Mouse (Mus musculus): Measurements from ENCODE around the gene Commd7.

Gene Commd7

GRCm38 (mm10) chr2:153618889-153619288 lies 13.7 kb downstream of the Commd7 start:
- no peak for DNase-seq

- DNase-seq = no peak
Observed at GRCm38 (mm10) chr2:153618439-153618838, 14.1 kb downstream of the Commd7 start.

DNA sequence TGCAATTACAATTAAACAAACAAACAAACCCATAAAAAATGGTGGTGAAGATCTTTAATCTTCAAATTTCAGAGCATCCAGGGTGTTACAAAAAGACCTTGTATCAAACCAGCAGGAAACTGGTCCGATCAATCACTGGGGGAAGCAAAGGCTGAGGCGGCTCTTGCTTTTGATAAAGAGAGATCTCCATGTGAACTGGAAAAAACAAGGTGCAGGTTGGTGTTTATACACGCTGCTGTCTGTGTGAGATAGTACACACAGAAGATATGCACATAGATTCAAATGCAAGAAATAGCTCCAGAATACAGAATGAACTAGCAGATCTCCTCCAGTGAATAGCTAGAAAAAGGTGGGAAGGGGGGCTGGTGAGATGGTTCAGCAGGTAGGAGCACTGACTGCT lies 15.7 kb downstream of the Commd7 start:
- no peak for DNase-seq

DNA sequence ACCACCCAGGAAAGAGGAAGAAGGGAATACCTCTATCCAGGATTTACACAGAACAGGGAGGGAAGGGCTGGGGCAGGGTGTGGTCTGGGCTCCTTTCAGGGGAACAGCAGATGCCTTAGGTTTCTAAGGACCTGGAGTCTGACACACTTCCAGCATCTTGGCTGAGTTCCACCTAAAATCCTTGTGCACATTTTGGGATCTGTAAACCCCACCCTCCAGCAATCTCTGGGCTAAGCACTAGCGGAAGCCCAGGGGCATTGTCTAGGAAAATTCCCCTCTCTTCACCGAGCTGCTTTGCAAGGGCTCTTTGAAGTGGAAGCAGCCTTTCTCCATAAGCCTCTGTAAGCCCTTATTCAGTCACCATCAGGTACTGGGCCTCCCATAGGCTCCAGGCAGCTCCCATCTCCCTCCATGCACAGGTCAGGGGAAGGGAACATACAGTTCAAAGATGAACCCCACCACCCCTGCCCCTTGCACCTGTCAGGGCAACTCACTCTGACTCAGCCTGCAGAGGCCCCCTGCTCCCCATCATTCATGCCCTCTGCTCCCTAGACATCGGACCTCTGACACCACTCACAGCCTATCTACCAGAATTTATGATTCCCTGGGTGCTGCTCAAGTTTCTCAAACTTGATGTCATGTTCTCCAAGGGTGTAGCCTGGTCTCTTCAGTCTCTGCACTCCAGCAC lies 19.8 kb downstream of the Commd7 start:
- no peak for DNase-seq

- DNase-seq = no peak
Observed at GRCm38 (mm10) chr2:153611743-153612142, 20.8 kb downstream of the Commd7 start.

- DNase-seq = no peak
Observed at GRCm38 (mm10) chr2:153611241-153611630, 21.3 kb downstream of the Commd7 start.

DNA sequence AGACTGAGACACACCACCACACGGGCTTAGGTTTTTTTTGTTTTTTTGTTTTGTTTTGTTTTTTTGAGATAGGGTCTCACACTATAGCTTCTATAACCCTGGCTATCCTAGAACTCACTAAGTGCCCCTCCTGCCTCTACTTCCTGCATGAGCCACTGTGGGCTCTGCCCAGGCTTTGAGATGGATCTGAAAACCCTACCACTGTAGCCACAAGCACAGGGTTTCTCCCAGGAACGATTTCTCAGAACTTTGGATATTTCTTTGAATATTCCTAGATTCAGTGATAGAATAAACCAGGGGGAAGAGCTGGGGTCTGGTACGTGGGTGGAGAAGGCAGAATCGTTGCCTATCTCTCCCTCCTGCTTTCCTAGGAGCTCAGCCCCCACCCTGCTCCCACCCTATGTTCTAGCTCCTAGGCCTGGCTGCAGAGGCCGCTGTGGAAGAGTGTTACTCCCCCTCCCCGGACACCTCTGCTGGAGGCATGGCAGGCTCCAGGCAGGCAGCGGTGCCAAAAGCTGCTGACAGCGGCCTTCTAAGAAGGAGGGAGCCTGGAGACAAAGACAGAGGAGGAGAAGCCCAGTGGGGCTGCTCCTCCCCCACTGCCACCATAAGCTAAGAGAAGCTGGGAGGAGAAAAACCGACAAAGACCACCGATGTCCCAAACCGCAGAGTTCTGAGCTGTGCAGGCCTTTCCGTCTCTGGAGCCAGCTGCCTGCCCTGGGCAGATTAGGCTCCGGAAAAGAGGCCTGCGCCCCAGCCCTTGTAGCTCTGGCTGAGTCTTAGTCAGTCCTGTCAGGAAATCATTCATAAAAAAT lies 21.9 kb downstream of the Commd7 start:
- DNase-seq = peak; percentile 46

GRCm38 (mm10) chr2:153609548-153609947 lies 23.0 kb downstream of the Commd7 start:
- peak; percentile 84 for DNase-seq

- DNase-seq = no peak
Observed at GRCm38 (mm10) chr2:153609058-153609457, 23.5 kb downstream of the Commd7 start.

- no peak for DNase-seq
Observed at GRCm38 (mm10) chr2:153607870-153608515, 24.6 kb downstream of the Commd7 start.

DNA sequence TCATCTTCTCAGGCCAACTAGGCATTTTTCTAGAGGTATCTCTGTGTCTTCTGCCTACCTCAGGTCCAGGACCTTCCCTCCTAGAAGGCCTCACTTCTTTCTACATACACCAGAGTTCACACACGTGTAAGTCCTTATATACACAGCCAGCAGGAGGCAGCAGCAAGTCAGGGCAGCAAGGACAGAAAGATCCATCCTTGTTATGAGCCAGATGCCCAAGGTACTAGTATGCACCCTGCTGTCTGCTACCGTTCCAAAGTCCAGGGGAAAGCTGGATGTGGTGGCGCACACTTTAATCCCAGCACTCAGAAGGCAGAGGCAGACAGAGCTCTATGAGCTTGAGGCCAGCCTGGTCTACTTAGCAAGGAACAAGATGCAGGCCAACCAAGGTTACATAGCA lies 26.2 kb downstream of the Commd7 start:
- DNase-seq = no peak

DNA sequence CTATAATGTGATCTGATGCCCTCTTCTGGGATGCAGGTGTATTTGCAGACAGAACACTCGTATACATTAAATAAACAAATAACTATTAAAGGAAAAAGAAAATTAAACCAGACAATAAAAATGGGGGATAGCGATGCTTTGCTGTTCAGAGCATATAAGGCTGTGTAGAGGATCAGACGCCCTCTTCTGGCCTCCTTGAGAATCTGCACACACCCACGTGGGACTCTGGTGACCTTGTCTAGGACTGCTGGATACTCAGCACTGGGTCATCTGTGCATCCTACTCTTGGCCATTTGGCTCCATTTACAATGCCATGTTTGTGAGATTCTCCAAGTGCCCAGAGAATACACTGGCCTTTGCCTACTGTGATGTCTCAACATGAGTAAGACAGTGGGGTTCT lies 28.9 kb downstream of the Commd7 start:
- no peak for DNase-seq

- no peak for DNase-seq
Observed at GRCm38 (mm10) chr2:153600667-153601648, 31.6 kb downstream of the Commd7 start.

DNA sequence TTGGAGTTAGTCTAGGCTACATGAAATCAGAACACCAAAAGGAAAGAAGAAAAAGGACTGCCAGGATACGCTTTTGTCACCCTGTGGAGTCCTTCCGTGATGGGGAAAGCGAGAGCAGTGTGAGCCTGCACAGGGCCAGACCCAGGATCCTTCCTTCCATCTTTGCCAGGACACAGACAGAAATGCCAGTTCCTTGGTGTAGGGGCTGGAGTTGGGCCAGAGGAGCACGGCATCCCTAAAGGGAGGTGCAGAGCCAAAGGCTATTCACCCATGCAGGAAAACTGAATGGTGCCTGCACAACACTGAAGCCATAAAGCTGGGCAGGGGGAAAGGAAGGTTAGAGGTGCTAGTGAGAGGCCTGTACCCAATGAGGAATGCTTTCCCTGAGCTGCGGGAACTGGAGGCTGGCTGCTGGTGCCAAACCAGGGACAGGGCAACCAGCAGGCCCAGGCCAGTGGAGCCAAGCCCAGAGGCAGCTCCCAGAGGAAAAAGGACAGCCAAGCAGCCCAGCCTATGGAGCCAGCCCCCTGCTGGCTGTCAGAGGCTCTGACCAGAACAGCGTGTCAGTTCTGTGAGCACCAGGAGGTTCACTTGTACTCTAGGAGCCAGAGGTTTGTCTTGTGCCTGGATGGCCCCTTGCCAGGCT lies 32.4 kb downstream of the Commd7 start:
- peak; percentile 27 for DNase-seq

- no peak for DNase-seq
Observed at GRCm38 (mm10) chr2:153597626-153598025, 35.0 kb downstream of the Commd7 start.

GRCm38 (mm10) chr2:153597014-153597413 lies 35.6 kb downstream of the Commd7 start:
- DNase-seq = no peak

GRCm38 (mm10) chr2:153594998-153595397 lies 37.6 kb downstream of the Commd7 start:
- no peak for DNase-seq

- DNase-seq = peak; percentile 44
Observed at GRCm38 (mm10) chr2:153593186-153593585, 39.4 kb downstream of the Commd7 start.

- DNase-seq = no peak
Observed at GRCm38 (mm10) chr2:153592056-153593014, 40.2 kb downstream of the Commd7 start.

- peak; percentile 84 for DNase-seq
Observed at GRCm38 (mm10) chr2:153586515-153587174, 45.9 kb downstream of the Commd7 start.
